Mouse (Mus musculus) forebrain, embryonic 15.5 days (tissue): ENCODE results near the gene Kalrn. TPM values are rescaled to one million over a fixed set of nuclear protein-coding genes. Genes with fewer than 3 reads are reported as not detected.

Source experiments
- ATAC-seq: fragments of 200-750 bp; cut with Nextera tagmentation; replicated peaks from 2 replicates; pipeline ENCODE4 v1.8.0; 2017; ENCODE audit warnings: mild to moderate bottlenecking, moderate TSS enrichment, moderate library complexity
- H3K27ac ChIP-seq: fragments of 300-500 bp; sonication (generic); replicated peaks from 2 replicates; pipeline ENCODE4 v1.5.1; 2015; ENCODE audit warnings: mild to moderate bottlenecking, inconsistent platforms
- H3K27me3 ChIP-seq: fragments of 300-500 bp; sonication (generic); 2 replicates; pipeline ENCODE4 v1.6.1; 2015; ENCODE audit warnings: inconsistent platforms
- H3K36me3 ChIP-seq: fragments of 300-500 bp; sonication (generic); 2 replicates; pipeline ENCODE4 v1.6.1; 2015; ENCODE audit warnings: mild to moderate bottlenecking, inconsistent platforms
- H3K4me1 ChIP-seq: fragments of 300-500 bp; sonication (generic); 2 replicates; pipeline ENCODE4 v1.6.1; 2015; ENCODE audit warnings: inconsistent platforms
- H3K4me2 ChIP-seq: fragments of 300-500 bp; sonication (generic); replicated peaks from 2 replicates; pipeline ENCODE4 v1.6.1; 2015; ENCODE audit warnings: mild to moderate bottlenecking, inconsistent platforms
- H3K4me3 ChIP-seq: fragments of 300-500 bp; sonication (generic); 2 replicates; pipeline ENCODE4 v1.5.1; 2015; ENCODE audit warnings: mild to moderate bottlenecking, inconsistent platforms
- H3K9ac ChIP-seq: fragments of 300-500 bp; sonication (generic); replicated peaks from 2 replicates; pipeline ENCODE4 v1.6.1; 2015; ENCODE audit warnings: mild to moderate bottlenecking, inconsistent platforms
- H3K9me3 ChIP-seq: fragments of 300-500 bp; sonication (generic); 2 replicates; pipeline ENCODE4 v1.6.1; 2016; ENCODE audit warnings: inconsistent platforms
- WGBS: fragments of 180-500 bp; shearing (Covaris S2); methylation state at CpG from one replicate; pipeline ENCODE4 v1.1.7; 2015; ENCODE audit warnings: mixed read lengths; 5-methylcytosine and 5-hydroxymethylcytosine counted together
- polyA plus RNA-seq: library from polyadenylated mRNA; unstranded; fragments of >200 nt; fragmentation: Nextera tagmentation; extraction: Ambion mirVana; gene quantifications from 2 replicates; pipeline ENCODE4 v1.2.1, GENCODE M21; 2015

Kalrn gene
- polyA plus RNA-seq, 1 experiment from 2014 or later, result 36.4 TPM

DNA sequence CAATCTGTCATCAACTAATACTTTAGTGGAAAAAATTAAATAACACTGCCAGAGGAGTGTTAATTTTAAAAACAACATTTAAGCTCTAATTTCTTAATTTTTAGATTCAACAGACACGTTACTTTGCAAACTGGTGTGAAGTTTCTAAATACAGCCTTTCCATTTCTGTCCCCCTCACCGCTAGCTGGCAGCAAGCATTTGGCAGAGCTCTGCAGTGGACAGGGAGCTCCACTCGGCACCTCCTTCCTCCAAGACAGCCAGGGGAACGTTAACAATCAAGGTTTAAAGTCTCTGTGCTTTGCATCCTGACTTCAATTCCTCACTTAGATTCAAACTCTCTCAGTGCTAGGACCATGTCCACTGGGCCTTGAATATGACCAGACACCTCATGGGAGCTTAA is 106.7 kb downstream of the Kalrn start:
- H3K9me3 ChIP-seq, result no peaks in the 10 kb centered on the region
- WGBS, result 39% methylated on average over 4 of the region's 4 CpGs
- H3K36me3 ChIP-seq, result no peaks in the 10 kb centered on the region
- H3K4me1 ChIP-seq, result peaks cover 51% of the 10 kb centered on the region
- H3K4me3 ChIP-seq, result no peak overlapping the region
- H3K4me2 ChIP-seq, result no peak overlapping the region
- H3K9ac ChIP-seq, result no peak overlapping the region
- no peak for ATAC-seq
- H3K27me3 ChIP-seq, result no peaks in the 10 kb centered on the region
- no peak overlapping the region for H3K27ac ChIP-seq

DNA sequence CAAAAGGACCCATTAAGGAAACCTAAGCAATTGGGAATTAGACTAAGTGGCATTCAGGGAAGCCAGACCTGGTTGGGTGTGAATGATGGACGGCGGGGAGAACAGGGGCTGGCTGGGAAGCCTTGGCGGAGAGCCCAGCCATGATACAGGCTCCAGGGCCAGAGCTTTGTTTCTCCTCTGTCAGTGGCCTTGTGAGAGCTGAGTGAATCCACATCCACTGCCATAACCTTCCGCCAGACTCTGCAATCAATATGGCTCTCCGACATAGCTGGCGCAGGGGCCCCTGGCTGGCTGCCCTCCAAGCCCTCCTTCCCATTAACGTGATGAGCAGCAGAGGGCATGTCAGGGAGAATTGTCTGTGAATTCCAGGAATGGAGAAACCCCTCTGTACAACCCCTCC is 117.0 kb downstream of the Kalrn start:
- WGBS, result 17% methylated on average over 7 of the region's 7 CpGs
- H3K9me3 ChIP-seq, result no peaks in the 10 kb centered on the region
- no peaks in the 10 kb centered on the region for H3K36me3 ChIP-seq
- peak overlapping the region; percentile 68 for H3K27ac ChIP-seq
- ATAC-seq, result peak; percentile 79
- no peak overlapping the region for H3K4me3 ChIP-seq
- H3K4me2 ChIP-seq, result no peak overlapping the region
- H3K27me3 ChIP-seq, result no peaks in the 10 kb centered on the region
- H3K4me1 ChIP-seq, result peaks cover 20% of the 10 kb centered on the region
- no peak overlapping the region for H3K9ac ChIP-seq

DNA sequence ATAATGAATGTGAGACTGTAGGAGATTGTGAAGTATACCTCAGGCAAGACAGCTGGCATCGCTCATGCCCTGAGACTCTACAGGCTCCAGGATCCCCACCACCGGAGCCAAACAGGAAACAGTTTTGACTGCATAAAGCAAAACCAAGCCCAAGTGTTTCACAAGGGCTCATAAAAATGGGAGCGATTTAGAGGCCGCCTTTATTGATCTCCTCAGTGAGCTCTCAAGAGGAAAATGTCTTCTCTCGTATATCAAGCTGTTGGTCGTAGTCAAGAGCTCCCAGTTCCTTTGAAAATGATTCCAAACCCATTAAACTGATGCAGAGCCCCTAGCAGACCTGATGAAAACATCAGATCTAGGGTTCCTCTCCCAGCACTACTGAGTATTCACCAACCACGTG is 127.7 kb downstream of the Kalrn start:
- peaks cover 22% of the 10 kb centered on the region for H3K4me1 ChIP-seq
- H3K36me3 ChIP-seq, result no peaks in the 10 kb centered on the region
- H3K9ac ChIP-seq, result no peak overlapping the region
- no peak overlapping the region for H3K4me2 ChIP-seq
- no peak for ATAC-seq
- 89% methylated on average over 7 of the region's 7 CpGs for WGBS
- H3K27me3 ChIP-seq, result no peaks in the 10 kb centered on the region
- H3K27ac ChIP-seq, result no peak overlapping the region
- H3K9me3 ChIP-seq, result no peaks in the 10 kb centered on the region
- no peak overlapping the region for H3K4me3 ChIP-seq

DNA sequence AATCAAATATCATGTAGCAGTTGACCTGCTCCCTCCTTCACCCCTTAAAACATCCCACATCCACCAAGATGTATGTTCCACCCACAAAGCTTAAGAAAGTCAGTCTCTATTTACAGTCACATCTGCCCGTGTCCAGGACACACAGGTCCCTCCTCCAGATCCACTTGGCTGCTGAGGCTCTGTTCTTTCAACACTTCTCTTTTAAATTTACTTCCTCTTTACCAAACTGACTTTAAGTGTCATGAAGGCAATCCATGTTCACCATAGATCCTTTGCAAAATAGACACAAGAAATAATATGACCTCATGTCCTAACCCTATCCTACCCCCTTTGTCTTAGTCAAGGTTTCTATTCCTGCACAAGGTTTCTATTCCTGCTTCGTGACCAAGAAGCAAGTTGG is 131.6 kb downstream of the Kalrn start:
- Histone ChIP-seq H3K4me1 (peaks cover 23% of the 10 kb centered on the region), H3K4me3 (no peak overlapping the region), H3K36me3 (no peaks in the 10 kb centered on the region), H3K9ac (no peak overlapping the region), H3K27ac (peak overlapping the region; percentile 69), H3K9me3 (no peaks in the 10 kb centered on the region), H3K4me2 (no peak overlapping the region), H3K27me3 (no peaks in the 10 kb centered on the region)
- 90% methylated on average over 2 of the region's 2 CpGs for WGBS
- ATAC-seq, result no peak

DNA sequence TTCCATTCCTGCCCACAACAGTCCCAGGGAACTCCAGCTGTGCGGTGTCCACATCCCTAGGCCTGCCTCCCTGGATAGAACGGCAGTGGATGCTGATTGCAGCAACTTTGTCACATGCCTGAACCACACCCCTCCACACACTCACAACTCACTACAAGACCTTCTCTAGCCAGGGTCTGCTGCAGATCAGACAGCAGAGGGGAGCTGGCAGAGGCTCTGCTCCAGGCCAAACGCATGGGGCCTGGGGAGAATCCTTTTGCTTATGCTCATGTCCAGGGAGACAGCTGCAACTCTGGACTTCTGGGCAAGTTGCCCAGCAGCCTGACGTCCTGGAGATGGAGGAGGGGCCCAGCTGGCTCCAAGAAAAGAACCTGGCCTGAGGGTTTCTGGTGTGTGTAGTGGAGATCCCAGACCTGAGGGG is 132.3 kb downstream of the Kalrn start:
- no peak overlapping the region for H3K4me3 ChIP-seq
- no peak overlapping the region for H3K4me2 ChIP-seq
- H3K9me3 ChIP-seq, result no peaks in the 10 kb centered on the region
- no peaks in the 10 kb centered on the region for H3K27me3 ChIP-seq
- peak overlapping the region; percentile 69 for H3K27ac ChIP-seq
- peaks cover 23% of the 10 kb centered on the region for H3K4me1 ChIP-seq
- 25% methylated on average over 4 of the region's 4 CpGs for WGBS
- peak; percentile 76 for ATAC-seq
- no peaks in the 10 kb centered on the region for H3K36me3 ChIP-seq
- no peak overlapping the region for H3K9ac ChIP-seq

DNA sequence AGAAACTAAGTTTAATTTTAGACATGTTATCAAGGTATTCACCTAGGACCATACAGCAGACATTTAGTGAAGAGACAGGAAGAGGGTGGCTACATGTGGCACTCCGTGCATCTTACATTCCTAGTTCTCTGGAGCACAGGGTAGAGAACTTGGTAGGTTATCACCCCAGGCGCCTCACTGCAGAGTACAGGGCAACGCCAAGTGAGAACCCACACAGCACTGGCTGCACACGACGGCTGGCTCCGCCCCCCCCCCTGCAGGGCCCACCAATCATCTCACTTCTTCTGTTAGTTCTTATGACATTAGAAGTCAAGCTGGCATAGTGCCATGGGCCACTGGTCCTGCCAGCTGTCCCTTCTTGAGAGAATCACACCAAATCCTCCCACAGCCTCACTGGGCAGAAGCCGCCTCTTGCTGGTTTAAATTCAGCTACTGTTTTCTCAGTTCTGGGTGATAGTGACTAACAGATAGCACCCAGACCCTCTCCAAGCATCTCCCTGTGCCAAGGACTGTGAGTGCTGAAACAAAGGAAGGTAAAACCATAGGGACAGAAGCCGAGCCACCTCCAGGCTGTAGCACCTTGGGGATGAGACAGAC is 133.2 kb downstream of the Kalrn start:
- H3K9ac ChIP-seq, result no peak overlapping the region
- H3K4me3 ChIP-seq, result no peak overlapping the region
- peak overlapping the region; percentile 69; the same call in 1 of the 2 replicates for H3K27ac ChIP-seq
- no peaks in the 10 kb centered on the region for H3K36me3 ChIP-seq
- H3K9me3 ChIP-seq, result no peaks in the 10 kb centered on the region
- 0 out of 2 replicates have a peak, but pooled peaks have one; percentile 33 for ATAC-seq
- peaks cover 23% of the 10 kb centered on the region for H3K4me1 ChIP-seq
- no peaks in the 10 kb centered on the region for H3K27me3 ChIP-seq
- 76% methylated on average over 8 of the region's 8 CpGs for WGBS
- H3K4me2 ChIP-seq, result no peak overlapping the region

DNA sequence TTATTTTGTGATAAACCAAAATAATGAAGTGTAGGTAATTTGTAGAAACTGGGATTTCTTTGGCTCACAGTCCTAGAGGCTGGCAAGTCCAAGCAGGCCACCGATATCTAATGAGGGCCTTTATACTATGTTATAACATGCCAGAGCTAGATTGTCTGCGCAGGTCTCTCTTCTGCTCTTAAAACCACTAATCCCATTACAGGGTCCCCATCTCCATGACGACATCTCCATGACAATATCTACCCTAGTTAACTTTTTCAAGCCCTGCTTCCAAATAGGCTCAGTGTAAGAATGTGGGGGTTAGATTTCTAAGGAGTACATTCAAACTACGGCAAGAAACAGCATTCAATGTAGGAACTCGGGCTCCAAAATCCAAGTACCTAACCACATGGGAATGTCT is 143.2 kb downstream of the Kalrn start:
- Histone ChIP-seq H3K36me3 (no peaks in the 10 kb centered on the region), H3K4me1 (peaks cover 49% of the 10 kb centered on the region), H3K4me3 (no peak overlapping the region), H3K27me3 (no peaks in the 10 kb centered on the region), H3K9ac (no peak overlapping the region), H3K4me2 (no peak overlapping the region), H3K9me3 (no peaks in the 10 kb centered on the region), H3K27ac (no peak overlapping the region)
- peak; percentile 80 for ATAC-seq
- 4% methylated on average over 5 of the region's 5 CpGs for WGBS

DNA sequence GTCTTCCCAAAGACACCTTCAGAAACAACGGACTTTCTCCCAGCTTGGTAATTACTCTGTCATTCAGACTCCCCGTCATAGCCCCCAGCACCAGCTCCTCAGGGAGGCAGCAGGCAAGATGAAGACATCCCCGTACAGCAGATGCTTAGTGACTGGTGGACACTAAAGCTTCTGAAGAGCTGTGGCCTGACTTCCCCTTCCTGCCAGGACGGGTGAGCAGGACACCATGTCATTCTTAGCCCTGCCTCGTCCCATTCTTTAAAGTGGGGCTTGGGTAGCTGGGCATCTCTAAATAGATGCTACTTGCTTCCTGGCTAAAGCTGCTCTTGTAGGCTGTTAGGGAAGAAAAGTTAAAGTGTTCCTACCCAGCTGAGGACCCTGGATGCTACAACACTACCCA is 145.7 kb downstream of the Kalrn start:
- Histone ChIP-seq H3K9ac (no peak overlapping the region), H3K36me3 (no peaks in the 10 kb centered on the region), H3K4me1 (peaks cover 54% of the 10 kb centered on the region), H3K4me3 (no peak overlapping the region), H3K27me3 (no peaks in the 10 kb centered on the region), H3K9me3 (no peaks in the 10 kb centered on the region), H3K27ac (no peak overlapping the region), H3K4me2 (no peak overlapping the region)
- WGBS, result 59% methylated on average over 5 of the region's 5 CpGs
- ATAC-seq, result no peak

DNA sequence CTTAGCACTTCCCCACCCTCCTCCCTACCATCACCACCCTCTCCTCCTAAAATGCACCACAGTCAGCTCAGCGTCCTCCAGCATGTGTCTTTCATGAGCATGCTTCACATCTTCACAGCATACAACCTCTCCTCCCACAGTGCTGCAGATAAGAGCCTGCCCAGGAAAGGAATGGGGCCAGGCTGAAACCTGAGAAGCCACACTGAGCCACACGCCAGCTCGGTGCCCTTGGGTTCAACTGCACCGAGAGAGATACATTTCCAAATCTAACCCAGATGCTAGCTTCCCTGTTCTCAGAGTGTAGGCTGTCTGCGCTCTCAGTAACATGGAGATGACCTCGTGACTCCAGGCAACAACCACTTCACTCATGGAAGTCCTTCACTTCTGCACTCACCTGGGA is 151.9 kb downstream of the Kalrn start:
- no peak overlapping the region for H3K4me3 ChIP-seq
- no peak overlapping the region for H3K4me2 ChIP-seq

DNA sequence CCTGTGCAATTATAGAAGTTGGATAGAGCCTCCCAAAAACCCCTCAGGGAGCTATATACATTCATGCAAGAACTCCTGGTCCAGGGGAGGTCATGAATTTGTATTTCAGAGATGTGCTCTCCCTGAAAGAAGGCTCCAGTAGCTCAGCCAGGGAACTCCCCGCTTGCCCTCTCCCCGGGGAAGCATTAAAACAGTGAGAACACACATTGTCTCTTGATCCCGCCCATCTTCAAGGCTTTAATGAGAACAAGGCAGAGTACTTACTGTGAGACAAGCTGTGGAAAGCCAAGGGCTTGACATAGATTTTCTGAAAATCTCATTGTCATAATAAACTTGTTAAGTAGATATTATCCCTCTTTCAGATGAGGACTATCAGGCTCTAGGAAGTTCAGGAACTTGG is 155.4 kb downstream of the Kalrn start:
- H3K9ac ChIP-seq, result no peak overlapping the region
- 22% methylated on average over 3 of the region's 3 CpGs for WGBS
- H3K36me3 ChIP-seq, result no peaks in the 10 kb centered on the region
- H3K27ac ChIP-seq, result no peak overlapping the region
- ATAC-seq, result no peak
- H3K27me3 ChIP-seq, result no peaks in the 10 kb centered on the region
- no peak overlapping the region for H3K4me2 ChIP-seq
- H3K4me3 ChIP-seq, result no peak overlapping the region
- H3K4me1 ChIP-seq, result peaks cover 46% of the 10 kb centered on the region
- H3K9me3 ChIP-seq, result no peaks in the 10 kb centered on the region

More for the DNA sequence above, 151.9 kb downstream of the Kalrn start:
- 71% methylated on average over 6 of the region's 6 CpGs for WGBS
- no peak for ATAC-seq
- no peaks in the 10 kb centered on the region for H3K27me3 ChIP-seq
- no peaks in the 10 kb centered on the region for H3K36me3 ChIP-seq
- H3K27ac ChIP-seq, result no peak overlapping the region
- H3K9me3 ChIP-seq, result no peaks in the 10 kb centered on the region
- H3K9ac ChIP-seq, result no peak overlapping the region
- H3K4me1 ChIP-seq, result peaks cover 42% of the 10 kb centered on the region

DNA sequence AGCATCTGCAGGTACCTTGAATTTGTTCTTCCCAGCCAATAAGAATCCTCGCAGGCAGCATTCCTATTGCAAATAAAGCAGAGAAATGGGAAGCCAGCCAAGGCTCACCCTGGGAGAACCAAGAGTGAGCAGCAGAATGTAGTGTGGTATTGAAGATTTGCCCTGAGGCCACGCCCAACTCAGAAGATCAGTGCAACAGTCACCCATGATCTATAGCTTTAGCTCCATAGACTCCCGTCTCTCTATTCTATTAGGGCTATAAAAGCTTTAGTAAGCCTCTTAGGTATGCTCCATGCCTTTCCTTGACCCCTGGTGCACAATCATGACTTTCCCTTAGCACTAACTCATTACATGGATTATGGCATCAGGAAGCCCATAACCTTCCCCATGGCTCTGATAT is 155.9 kb downstream of the Kalrn start:
- H3K9me3 ChIP-seq, result no peaks in the 10 kb centered on the region
- no peak overlapping the region for H3K4me2 ChIP-seq
- H3K27me3 ChIP-seq, result no peaks in the 10 kb centered on the region
- ATAC-seq, result no peak
- H3K36me3 ChIP-seq, result no peaks in the 10 kb centered on the region
- no peak overlapping the region for H3K9ac ChIP-seq
- 73% methylated on average over 3 of the region's 3 CpGs for WGBS
- peaks cover 46% of the 10 kb centered on the region for H3K4me1 ChIP-seq
- H3K27ac ChIP-seq, result no peak overlapping the region
- H3K4me3 ChIP-seq, result no peak overlapping the region

DNA sequence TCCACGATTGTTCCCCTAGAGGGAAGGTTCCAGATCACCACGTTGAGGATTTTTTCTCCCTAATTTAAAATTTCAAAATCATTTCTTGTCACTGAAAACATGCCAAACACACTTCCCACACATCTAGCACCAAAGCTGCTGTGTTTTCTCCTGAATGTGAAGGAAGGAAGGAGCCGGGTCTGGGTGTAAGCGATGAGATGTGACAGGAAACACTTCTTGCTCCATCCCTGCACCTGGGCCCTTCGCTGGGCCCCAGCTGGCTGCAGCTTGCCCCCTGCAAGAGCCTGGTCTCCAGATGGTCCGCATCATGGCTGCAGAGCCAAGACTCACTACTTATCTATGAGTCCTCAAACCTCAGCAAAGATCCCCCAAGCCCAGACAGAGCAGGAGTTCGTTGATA is 158.8 kb downstream of the Kalrn start:
- no peaks in the 10 kb centered on the region for H3K36me3 ChIP-seq
- 64% methylated on average over 7 of the region's 7 CpGs for WGBS
- ATAC-seq, result no peak
- H3K4me2 ChIP-seq, result no peak overlapping the region
- H3K27ac ChIP-seq, result peak overlapping the region; percentile 66
- peaks cover 37% of the 10 kb centered on the region for H3K4me1 ChIP-seq
- no peak overlapping the region for H3K4me3 ChIP-seq
- H3K9me3 ChIP-seq, result no peaks in the 10 kb centered on the region
- H3K9ac ChIP-seq, result no peak overlapping the region
- no peaks in the 10 kb centered on the region for H3K27me3 ChIP-seq

DNA sequence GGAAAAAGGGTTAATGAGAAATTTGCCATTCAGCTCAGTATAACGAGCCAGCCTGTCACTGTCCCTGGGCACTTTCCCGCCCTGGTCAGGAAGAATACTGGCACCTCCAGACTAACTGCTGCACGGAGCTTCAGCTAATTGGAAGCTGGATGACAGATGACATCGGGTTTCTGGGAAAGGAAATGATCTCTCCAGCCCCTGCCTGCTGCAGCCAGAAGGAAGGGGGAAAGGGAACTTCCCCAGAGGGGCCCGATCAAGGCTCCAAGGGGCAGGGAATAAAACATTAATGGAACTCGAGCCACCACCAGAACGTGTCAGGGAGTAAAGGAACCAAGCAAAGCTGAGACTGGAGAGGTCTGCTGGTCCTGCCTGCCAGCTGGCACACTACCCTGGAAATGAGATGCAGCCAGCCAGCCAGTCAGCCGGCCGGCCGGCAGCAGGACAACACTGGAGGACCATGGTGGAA is 159.4 kb downstream of the Kalrn start:
- no peak overlapping the region for H3K9ac ChIP-seq
- no peaks in the 10 kb centered on the region for H3K27me3 ChIP-seq
- no peak overlapping the region for H3K4me2 ChIP-seq
- no peaks in the 10 kb centered on the region for H3K36me3 ChIP-seq
- WGBS, result 12% methylated on average over 10 of the region's 10 CpGs
- H3K9me3 ChIP-seq, result no peaks in the 10 kb centered on the region
- H3K4me1 ChIP-seq, result peaks cover 37% of the 10 kb centered on the region
- peak; percentile 86 for ATAC-seq
- peak overlapping the region; percentile 66 for H3K27ac ChIP-seq
- H3K4me3 ChIP-seq, result no peak overlapping the region
